Mouse (Mus musculus) cerebral cortex, adult 2 months (tissue): ENCODE data around the gene Gm19426.

ENCODE experiments used
- WGBS: fragments of 180-500 bp; shearing (Covaris S2); methylation state at CpG from one replicate; pipeline ENCODE4 v1.1.7; 2018; 5-methylcytosine and 5-hydroxymethylcytosine counted together

The Gm19426 gene

DNA sequence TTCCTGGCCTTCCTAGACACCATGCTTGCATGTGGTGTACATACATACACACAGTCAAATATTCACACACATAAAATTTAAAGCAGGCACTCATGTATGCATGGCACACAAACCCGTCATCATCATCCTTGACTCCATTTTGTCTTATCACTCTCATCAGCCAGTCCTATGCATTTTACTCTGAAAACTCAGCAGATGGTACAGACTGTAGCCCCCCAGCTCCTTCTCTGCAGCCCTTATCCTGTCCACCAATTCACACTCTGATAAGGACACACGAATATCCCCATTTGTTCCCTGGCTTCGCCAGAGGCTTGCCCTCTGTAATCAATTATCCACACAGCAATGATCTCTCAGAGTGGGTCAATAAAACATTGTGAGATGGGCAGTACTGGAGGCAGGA lies 22.3 kb downstream of the Gm19426 start:
- WGBS, result 81% methylated on average over 3 of the region's 3 CpGs

DNA sequence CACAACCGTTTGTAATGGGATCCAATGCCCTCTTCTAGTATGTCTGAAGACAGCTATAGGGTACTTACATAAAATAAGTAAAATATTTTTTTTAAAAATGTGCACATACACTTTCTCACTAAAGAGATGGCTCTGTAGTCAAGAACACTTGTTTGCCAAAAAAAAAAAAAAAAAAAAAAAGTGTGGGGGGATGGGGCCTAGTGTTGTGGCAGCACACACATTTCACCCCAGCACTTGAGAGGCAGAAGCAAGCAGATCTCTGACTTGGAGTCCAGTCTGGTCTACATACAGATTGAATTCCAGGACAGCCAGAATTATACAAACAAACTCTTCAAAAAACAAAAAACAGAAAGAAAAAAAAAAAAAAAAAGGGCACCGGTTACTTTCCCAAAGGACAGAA lies 22.7 kb downstream of the Gm19426 start:
- WGBS, result 86% methylated on average over 2 of the region's 2 CpGs

DNA sequence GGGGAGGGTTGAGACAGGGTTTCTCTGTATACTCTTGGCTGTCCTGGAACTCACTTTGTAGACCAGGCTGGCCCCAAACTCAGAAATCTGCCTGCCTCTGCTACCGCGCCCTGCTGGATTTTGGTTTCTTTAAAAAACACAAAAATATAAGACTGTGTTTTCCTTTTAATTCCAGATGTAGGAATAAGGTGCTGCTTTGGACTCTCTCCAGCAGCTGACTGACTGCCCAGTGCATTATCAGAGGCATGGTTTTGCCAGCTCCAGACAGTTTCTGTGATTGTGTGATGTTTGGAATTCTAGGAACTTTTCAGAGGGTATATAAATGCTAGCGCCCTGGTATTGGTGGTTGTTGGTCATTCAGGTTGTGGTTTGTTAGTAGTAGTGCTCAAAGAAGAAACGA lies 26.1 kb downstream of the Gm19426 start:
- 96% methylated on average over 4 of the region's 4 CpGs for WGBS

DNA sequence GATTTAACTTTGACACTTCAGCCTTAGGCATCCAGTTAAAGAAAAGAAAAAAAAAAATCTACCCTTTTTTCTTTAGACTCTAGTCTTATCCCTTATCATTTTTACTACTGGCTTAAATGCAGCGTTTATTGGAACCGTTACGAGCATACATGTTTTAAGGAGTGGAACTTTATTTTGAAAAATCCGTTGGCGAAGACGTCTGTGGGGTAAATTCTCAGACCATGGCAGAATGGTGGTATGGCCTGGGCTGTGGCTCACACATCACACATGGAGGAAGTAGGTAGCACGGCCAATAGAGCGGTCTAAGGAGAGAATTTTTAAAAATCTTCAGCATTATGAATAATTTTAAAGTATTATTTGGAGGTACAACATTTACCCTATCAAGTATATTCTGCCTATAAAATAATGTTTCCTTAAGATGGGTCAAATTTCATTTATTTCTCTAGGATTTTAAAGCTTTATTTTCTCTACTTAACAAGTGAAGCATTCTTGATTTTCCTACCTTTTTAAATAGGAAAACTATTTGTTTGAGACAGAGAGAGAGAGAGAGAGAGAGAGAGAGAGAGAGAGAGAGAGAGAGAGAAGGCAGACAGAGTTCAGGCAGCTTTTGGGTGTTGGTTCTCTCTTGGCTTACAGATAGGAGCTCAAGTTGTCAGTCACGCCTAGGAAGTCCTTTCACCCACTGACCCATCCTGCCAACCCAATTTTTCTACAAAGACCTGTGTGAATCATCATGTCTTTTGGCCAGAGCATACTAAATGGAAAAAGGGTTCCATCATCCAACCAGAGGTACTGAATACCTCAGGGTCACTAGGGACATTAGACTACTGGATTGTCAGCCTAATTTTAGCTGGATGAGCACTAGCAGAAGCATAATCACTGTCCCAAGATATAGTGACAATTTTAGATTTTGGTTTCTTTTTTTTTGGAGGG lies 26.8 kb downstream of the Gm19426 start:
- WGBS, result 19% methylated on average over 9 of the region's 9 CpGs

DNA sequence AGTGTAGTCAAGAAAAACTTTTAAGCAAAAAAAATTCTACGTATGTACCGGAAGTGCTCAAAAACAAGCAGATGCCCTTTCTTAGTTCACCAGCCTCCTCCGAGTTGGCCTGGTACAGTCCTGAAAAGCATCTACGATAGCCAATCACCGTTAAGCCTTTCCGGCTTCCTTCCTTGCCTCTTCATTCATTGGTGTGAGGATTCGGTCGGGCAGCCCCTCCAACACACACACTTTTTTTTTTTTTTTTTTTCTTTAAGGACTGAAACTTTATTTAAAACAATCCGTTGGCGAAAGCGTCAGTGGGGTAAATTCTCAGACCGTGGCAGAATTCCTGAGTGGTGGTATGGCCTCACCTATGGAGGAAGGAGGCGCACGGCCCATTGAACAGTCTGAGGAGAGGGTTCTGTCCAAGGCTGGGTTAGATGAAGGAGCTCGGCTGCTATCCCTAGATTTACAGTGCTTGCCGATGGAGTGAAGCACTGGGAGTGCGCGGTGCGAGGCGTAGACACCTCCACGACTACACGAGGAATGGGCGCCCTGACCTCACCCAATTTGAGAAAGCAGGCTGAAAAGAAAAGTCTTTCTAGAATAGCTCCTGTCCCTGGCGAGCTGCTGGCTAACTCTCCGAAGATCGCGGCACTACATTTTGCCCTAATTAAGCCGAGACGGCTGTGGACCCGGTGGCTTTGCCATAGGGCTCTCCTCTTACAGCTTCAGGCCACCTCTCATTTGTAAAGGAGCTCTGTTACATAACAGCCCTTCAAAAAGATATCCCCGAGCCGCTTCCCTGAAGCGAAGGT lies 27.7 kb downstream of the Gm19426 start:
- under 1% methylated on average over 33 of the region's 33 CpGs for WGBS

DNA sequence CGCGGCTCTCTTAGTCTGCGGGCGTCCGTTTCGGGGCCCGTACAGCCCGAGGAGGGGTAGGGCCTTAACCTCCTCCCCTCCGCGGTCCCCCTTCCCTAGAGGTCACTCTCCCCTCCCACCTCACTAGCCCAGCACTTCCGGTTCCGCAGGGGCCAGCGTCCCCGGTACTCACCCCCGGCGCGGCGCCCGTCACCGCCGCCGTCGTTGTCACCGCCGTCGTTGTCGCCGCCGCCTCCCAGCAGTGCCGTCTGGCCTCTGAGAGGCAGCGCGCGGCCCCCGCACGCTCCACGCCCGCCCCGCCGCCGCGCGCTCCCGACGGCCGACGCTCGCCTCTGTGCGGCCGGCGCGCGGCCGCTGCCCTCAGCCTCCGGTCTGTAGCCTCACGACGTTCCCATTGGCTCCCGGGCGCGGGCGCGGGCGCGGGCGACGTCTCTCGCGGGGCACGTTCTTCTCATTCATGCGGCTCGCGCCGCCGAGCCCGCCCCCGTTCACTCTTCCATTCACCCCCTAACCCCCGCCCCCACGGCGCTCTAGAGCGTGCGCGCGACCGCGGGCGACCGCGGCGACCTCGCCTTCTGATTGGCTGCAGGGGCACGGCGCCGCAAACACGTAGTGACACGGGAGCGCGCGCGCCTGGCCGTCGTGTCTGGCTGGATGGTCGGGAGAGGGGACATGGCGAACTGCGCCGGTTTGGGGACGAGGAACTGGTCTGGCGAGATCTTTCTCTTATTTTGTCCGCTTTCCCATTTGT lies 28.5 kb downstream of the Gm19426 start, which contains the start of gene Zdhhc5:
TSS of gene Zdhhc5 (minus strand) at position 370 of the 751 bp plus-strand sequence.
- WGBS, result 1% methylated on average over 107 of the region's 107 CpGs

DNA sequence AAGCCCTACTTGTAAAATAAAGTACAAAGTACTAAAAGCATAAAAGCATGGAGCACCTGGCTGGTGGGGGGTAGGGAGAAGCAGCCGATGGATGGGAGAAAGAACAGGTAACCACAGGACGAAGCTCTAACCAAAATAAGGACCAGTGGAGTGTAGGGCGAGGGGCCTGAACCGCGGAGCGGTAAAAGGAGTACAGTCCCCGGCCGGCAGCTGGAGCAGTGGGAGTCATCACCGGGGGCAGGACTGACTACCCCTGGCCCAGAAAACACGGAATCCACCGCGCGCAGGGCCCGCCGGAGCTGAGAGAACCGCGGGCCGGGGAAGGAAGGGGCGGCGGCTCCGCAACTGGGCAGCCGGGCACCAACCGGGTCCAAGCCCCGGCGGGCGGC lies 29.0 kb downstream of the Gm19426 start:
- WGBS, result under 1% methylated on average over 25 of the region's 26 CpGs

DNA sequence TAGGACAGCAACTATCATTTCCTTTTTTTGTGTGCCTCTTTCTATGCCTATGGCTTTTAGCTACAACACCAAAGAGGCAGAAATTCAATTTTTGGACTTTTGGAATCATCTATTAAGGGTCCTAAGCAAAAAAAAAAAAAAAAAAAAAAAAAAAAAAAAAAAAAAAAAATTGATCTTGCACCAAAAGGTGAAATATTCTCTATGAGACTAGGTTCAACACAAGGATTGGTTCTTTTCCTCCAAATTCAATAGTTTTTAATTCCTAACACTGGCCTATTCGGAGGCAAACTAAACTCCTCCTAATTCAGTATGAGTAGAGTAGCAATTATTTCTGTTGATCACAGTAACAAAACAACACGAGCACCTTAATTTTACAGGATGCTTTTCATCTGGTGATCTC lies 31.6 kb downstream of the Gm19426 start:
- 84% methylated on average over 2 of the region's 2 CpGs for WGBS

DNA sequence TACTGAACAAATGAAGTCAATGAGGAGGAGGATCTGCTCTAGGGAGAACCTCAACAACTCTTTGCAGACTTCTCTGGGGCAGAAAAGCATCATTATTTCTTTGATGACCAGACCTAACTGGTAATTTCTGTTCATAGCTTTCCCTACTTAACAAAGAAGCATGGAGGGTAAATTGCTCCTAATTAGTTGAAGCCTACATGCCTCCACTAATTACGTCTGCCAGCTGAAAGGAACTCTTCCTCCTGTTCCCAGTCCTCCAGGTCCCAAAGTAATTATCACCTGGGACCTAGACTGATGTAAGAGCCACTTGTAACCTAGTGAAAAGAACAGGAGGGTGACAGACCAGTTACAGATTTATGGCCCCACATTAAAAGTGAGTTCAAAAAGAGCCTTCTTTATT lies 35.9 kb downstream of the Gm19426 start:
- WGBS, result 53% methylated on average over 1 of the region's 1 CpGs

DNA sequence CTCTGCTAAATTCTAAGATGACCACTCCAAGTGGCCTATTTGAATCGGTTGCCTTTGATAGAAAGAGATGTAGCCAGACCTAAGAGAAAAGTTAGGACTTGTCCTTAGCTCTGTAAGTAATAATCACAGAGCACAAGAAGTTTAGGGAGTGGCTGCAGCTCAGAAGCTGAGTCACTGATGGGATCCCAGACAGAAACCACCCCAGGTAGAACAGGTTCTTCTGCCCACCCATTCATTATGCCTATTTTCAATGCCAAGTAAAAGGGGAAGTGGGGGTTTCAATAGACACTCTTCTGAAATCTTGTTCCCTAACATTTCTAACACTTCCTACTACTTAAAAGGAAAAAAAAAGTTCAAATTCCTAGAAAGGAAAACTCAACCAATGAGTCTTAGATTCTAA lies 38.2 kb downstream of the Gm19426 start:
- 79% methylated on average over 1 of the region's 1 CpGs for WGBS

DNA sequence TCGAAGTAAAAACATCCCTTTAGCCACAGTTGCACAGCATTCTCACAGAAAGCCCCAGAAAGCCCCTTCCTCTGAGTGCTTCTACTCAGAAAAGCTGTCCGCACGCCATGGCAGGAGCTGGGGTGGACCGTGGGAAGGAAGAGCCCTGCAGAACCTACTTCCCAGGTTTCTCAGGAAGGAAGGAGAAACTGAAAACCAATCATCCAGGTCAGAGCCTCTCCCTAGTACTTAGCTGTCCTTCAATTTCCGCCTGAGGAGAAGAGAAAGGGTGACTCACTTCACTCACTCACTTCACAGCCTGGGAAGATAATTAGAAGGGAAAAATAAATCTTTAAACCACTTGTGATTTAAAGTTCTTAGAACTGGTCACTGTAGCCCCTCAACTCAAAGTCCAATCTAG lies 39.1 kb downstream of the Gm19426 start:
- 77% methylated on average over 5 of the region's 5 CpGs for WGBS

DNA sequence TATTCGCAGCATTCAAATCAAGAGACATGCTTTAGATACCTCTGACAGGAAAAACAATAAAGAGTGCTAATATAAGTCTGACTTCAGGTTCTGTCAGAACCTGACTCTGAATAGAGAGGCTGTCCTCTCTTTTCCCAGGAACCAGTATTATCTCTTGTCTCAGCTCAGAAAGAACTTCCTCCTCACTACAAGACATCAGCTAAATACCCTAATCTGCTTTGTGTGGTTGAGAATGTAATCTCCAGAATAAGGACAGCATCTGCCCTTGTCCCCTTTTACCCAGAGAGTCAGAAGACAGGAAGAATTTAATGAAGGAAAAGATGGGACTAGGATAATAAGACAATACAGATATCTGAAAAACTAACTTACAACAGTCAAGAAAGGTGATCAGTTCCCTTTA lies 40.0 kb downstream of the Gm19426 start:
- WGBS, result 86% methylated on average over 1 of the region's 1 CpGs

DNA sequence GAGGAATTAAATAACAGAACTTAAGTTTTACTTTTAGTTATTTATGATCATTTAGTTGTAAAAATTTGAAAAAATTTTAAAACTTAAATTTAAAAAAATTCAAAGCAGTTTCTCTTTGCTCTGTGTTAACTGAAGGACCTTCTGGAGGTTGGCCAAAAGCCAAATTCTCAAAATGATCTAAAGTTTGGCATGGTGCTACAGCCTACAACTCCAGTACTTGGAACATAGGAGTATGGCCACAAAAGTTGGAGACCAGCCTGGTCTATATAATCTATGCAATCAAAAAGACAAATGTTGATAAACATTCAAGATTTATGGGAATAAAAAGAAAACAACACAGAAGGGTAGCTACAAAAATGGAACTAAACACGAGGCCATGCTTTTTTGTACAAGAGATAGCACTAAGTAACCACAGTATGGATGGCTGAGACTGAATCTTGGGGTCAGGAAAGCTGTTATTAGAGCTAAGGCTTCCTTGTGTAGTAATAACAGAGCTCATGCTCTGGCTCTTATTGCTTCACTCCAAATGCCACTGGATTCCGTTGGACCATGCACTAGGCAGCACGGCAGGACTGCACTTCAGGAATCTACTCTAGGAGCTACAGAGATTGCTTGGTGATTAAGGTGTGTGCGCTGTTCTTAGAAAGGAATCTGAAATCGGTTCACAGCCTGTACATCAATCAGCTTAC lies 48.3 kb downstream of the Gm19426 start:
- WGBS, result 85% methylated on average over 5 of the region's 5 CpGs
